Mouse (Mus musculus): ENCODE data around the gene Ap4m1.

DNA sequence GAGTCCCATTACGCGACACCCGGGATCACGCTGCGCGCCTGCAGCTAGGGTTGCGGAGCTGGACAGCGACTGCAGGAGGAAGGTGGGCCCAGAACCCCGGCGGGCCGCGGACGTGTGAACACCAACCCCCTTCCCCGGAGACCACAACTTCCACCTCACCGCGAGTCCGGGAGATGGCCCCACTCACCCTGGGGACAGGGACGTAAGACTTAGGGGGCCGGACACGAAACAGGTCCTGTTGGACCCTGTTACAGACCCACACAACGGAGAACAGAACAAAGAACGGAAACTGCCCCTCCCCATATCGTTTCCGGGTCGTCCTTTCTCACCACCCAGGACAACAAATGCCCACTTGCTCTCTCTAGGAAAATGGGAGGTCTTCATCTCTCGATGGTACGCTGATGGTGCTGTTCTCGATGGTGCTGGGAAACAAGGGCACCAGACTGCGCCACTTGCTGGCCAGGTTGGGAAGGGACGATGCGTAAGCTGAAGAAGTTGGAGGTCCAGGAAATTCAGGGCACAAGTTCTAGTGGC is 16.3 kb upstream of the Ap4m1 start, which contains the start of gene Zfp113:
- TF ChIP-seq CTCF (IDR thresholded peaks at IDR 0.05; ENCODE audit: low read depth) (peak; percentile 94), EP300 (IDR thresholded peaks at IDR 0.05; ENCODE audit: low read depth) (peak; percentile 70)
